Mouse (Mus musculus) CD4-positive, CD25-positive, alpha-beta regulatory T cell, adult 4 months (primary cell): Measurements from ENCODE around the gene Depdc5. TPM values are rescaled to one million over a fixed set of nuclear protein-coding genes. Genes with fewer than 3 reads are reported as not detected.

Experiments used
- ATAC-seq: one replicate; pipeline ENCODE4 v1.8.0; 2017
- polyA plus RNA-seq, 2 experiments: library from polyadenylated mRNA; unstranded; fragments of 100-300 nt; shearing (Covaris generic); gene quantifications; one replicate each; pipeline ENCODE4 v1.2.1; 2017

The Depdc5 gene
- polyA plus RNA-seq, 2 experiments from 2014 or later: 19.2 to 31.1 TPM

DNA sequence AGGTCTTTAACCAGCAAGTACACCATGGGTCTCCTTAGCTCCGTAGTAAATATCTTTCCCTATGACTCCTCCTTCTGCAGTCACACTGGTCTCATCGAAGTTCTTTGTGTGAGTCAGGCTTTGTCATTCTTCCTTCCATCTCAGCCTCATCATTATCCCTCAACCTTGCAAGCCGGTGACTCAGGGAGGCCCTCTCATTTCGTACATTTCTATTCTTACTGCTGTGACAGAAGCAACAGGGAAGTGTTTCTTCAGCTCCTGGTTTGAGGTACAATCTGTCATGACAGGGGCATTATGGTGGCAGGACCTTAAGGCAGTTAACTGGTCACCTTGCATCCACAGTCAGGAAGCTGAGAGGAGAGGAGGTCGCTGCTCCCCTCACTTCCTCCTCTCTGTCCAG lies 139.3 kb downstream of the Depdc5 start:
- no peak for ATAC-seq

GRCm38 (mm10) chr5:33003500-33003899 lies 140.0 kb downstream of the Depdc5 start:
- no peak for ATAC-seq

DNA sequence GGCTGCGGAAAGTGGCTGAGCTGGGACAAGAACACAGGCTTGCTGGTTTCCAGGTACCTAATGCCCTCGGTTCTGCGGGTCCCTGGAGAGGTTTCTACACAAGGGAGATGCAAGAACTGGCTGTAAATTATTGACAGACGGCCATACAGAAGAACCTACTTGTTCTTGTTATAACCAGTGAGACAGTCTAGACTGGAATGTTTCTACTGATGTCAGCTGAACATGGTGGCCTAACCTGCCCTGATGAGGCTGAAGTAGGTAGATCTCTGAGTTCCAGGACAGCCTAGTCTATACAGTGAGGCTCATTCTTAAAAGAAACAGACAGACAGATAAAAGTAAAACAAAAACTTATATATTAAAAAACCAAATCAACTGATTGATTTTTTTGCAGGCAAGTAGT lies 140.6 kb downstream of the Depdc5 start:
- ATAC-seq: no peak

DNA sequence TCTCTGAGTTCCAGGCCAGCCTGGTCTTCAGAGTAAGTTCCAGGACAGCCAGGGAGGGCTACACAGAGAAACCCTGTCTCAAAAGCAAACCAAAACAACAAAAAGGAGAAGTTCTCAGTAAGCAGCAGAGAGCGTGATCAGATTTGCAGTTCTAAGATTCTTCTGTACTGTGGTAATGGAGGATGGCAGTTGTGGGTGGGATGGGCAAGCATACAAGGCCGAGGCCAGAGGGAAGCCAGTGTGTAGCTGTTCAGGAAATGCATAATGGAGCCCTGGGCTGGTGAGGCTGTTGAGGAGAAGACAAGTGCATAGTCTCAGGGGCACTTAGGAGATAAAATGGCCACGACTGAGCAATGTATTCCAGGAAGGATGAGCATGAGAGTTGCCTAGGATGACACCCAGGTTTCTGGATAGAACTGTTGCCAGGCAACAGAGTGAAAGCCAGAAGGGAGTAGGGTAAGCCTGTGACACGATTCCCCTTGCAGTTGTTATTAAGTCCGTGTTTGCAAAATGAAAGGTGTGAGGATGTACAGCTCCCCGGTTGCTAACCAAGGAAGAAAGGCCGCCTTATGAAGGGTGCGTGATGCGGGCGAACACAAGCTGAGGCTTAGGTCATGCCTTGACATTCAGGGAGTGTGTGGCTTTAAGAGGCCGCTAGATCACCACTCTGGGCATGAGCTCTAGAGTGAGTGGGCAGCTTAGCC lies 142.1 kb downstream of the Depdc5 start:
- ATAC-seq: no peak

DNA sequence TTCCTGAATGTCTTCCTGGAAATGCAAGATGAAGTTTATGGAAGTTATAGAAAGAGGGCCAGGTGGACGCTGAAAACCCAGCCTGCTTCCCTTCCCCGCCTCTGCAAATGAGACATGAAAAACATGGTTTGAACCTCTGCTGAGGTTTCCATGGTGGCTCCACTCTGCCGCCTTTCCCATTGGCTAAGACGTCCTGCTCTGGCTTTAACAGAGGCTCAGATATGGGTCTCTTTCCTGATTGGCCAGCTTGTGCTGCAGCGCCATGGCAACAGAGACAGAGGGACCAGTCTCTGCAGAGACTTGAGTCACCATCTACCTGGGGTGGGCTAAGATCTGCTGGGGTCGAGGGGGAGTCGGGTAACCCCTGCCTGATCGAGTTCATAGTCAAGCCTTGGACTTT lies 143.2 kb downstream of the Depdc5 start:
- no peak for ATAC-seq

DNA sequence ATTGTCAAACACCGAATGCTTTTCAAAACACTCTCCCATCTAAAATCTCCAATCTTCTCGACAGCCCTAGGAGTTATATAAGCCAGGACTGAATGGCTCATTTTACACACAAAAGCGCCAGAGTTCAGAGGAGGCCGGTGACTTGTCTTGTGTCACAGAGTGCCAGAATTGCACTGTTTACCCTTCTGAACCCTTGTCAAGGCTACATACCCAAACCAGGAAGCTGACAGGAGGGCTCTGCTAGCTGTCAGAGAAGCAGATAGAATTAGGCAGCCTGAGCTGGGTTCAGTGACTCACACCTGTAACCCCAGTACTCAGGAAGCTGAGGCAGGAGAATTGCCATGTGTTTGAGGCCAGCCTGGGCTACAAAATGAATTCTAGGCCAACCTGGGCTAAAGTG lies 143.9 kb downstream of the Depdc5 start:
- no peak for ATAC-seq

- no peak for ATAC-seq
Observed at GRCm38 (mm10) chr5:33009301-33009700, 145.8 kb downstream of the Depdc5 start.

GRCm38 (mm10) chr5:33009818-33010812 lies 146.6 kb downstream of the Depdc5 start:
- ATAC-seq: no peak

DNA sequence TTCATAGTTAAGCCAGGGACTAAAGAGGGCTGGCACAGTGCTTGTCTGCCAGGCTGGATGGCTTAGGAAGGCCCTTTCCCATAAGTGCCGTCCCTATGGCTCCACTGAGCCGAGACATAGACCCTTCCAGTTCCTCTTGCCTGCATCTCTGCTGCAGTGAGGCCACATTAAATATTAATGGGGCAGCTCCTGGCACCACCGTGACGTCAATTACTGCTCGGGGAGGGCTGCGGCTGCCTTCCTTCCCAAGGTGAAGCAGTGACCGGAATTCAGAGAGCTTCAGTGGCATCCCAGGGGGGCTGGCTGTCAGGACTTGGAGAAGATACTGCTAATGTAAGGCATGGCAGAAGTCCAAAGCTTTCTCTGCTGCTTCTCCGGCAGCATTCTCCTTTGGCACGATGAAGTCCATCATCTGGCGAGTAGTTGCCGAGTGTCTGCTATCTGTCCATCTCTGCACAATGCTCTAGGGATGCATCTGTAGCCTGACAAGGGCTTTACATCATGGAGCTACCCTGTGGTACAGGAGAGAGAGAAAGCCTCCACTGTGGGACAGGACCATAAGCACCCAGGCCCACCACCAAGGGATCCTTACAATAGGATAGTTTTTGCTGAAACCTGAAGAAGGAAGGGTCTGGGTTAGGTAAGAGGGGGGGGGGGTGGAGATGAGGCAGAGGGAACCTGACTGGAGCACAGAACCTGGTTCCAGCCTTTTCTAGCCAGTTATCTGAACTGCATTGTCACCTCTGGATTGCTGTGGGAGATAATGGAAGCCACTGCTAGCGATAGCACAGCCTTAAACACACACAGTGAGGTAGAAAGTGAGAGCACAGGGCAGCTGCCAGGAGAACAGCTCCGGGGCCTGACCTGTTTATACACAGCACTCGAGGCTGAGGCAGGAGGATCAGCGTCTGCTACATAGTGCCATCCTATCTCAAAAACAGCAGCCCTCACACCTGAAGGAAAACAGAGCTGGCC lies 147.9 kb downstream of the Depdc5 start:
- no peak for ATAC-seq

GRCm38 (mm10) chr5:33014096-33014495 lies 150.6 kb downstream of the Depdc5 start:
- ATAC-seq: no peak

DNA sequence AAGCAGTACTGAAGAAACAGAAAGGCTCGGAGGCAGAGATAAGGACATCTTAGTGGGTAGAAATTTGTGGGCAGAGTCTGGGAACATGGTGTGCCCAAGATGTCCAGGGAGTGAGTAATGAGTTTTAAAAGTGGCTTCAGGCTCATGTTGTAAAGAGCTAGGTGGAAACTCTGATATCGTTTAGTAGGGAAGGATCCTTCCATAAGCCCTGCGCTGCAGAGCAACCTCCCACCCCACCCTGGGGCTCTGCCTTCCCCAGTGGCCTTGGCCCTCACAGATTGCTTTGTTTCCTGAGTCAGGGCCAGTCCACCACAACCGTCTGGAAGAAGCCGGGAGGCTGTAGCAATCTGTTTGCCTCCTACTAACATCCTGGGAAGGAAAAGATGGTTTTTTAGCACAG lies 152.1 kb downstream of the Depdc5 start:
- no peak for ATAC-seq

GRCm38 (mm10) chr5:33018189-33018560 lies 154.7 kb downstream of the Depdc5 start:
- ATAC-seq: peak; percentile 19

GRCm38 (mm10) chr5:33018561-33019425 lies 155.3 kb downstream of the Depdc5 start, which contains the start of gene Ywhah:
TSS of gene Ywhah (plus strand) at chr5:33018816.
- ATAC-seq: peak; percentile 93

- no peak for ATAC-seq
Observed at GRCm38 (mm10) chr5:33019426-33019821, 155.9 kb downstream of the Depdc5 start.

DNA sequence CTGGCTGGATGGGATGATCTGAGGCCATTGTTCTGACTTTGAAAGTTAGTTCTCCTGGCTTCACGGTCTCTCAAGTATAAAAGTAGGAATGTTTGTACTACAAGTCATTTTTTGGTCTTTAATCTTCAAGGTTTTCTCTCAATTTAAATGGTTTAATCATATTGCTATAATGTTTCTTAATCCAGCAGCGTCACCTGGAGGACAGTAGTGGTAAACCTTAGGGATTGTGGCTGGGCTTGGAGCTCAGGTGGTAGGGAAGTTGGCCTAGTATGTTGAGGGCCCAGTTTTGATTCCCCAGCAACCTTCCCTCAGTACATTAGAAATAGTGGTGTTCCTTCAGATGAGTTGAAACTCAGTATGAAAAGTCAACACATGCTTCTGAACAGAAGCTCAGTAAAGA lies 158.1 kb downstream of the Depdc5 start:
- no peak for ATAC-seq

- no peak for ATAC-seq
Observed at GRCm38 (mm10) chr5:33023337-33023736, 159.8 kb downstream of the Depdc5 start.

- no peak for ATAC-seq
Observed at GRCm38 (mm10) chr5:33024474-33024873, 161.0 kb downstream of the Depdc5 start.

DNA sequence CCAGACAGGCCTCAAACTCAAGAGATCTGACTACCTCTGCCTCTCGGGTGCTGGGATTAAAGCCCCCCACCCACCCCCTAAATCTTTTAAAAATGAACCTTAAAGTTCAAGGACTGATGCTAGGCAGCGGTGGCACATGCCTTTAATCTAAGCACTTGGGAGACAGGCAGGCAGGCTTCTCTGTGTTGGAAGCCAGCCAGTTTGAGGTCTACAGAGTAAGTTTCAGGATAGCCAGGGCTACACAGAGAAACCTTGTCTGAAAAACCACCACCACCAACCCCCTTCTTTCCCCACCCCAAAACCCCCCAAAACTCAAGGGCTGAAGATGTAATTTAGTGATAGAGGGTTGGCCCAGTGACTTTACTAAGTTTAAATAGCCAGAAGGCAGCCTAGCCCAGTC lies 165.2 kb downstream of the Depdc5 start:
- ATAC-seq: no peak

DNA sequence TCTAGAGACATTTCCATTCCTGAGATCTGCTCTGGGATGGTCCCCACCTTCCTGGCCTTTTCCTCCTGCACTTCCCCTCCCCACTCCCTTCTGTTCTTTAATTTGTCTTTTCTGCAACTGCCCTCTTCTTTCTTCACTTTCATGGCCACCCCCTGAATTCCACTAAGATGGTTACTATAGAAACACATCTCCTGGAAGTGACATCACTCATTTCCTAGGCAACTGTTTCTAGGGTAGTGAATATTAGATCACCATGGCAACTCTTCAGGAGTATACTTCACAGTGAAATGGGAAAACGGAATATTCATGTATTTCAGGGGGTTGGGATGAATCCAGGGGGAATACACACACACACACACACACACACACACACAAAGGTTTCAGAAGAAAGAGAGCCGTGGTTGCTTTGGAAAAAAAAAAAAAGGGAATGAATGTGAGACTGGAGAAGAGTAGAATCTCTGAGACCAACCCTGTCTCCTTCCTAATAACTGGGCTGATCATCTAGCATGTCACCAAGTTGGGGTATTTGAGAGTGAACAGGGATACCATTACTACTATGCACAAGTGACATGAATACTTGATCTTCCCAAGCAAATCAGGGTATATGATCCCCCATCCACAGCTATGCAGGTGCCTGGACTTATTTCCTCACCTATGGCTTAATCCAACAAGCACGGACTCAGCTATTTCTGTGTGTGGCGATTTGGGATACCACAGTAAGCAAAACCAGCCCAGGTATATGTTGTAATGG lies 167.1 kb downstream of the Depdc5 start:
- ATAC-seq: no peak

DNA sequence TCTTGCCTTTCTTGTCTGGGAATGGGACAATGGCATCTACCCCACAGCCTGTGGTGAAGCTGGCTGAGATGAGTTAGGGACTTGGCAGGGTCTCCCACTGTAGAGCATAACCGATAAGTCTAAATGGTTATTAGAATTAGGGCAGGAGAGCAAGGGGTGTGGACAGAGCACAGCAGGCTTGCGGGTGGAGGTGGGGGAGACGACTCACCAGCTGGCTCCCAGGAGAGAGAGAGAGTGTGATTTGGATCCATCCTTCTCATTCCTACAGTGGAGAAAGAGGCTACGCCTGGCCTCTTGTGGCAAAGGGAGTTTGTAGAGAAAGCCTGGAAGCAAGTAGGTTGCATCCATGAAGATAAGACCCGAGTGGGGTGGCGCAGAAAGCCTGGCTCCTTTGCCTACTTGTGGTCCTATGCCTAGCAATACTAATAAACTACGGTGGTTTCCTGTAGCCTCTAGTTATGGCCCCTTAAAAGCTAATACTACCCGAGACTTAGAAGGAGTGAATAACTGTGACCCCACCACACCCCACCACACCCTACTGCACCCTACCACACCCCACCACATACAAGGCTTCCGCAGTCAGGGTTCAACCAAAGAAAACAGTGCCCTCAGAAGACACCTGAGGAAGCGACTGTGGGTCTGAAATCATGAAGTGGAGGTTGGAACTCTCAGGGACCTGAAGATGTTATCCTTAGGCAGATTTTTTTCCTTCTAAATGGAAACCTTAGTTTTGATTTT lies 168.7 kb downstream of the Depdc5 start:
- ATAC-seq: no peak
